Mouse (Mus musculus): Measurements from ENCODE around the gene Tlr12. TPM values are rescaled to one million over a fixed set of nuclear protein-coding genes. Genes with fewer than 3 reads are reported as not detected.

The Tlr12 gene
- polyA plus RNA-seq, 1 experiment from 2014 or later = 2.6 TPM

GRCm38 (mm10) chr4:128646762-128647161 is 28.3 kb upstream of the Tlr12 start:
- no peak for ATAC-seq (replicated peaks; ENCODE audit: low FRiP score)
- Histone ChIP-seq H3K4me2 (0 out of 2 replicates have a peak overlapping the region, but pooled peaks have one; percentile 15), H3K27me3 (no peaks in the 10 kb centered on the region), H3K9ac (no peak overlapping the region), H3K4me3 (replicated peaks) (no peak overlapping the region), H3K4me1 (peaks cover 61% of the 10 kb centered on the region), H3K27ac (peak overlapping the region; percentile 54; the same call in 1 of the 2 replicates), H3K36me3 (no peaks in the 10 kb centered on the region), H3K9me3 (replicated peaks) (no peaks in the 10 kb centered on the region)
- 7% methylated on average over 7 of the region's 7 CpGs for WGBS

- 55% methylated on average over 6 of the region's 6 CpGs for WGBS
- Histone ChIP-seq H3K4me1 (peaks cover 63% of the 10 kb centered on the region), H3K27me3 (no peaks in the 10 kb centered on the region), H3K9ac (no peak overlapping the region), H3K27ac (peak overlapping the region; percentile 14), H3K36me3 (no peaks in the 10 kb centered on the region), H3K9me3 (replicated peaks) (no peaks in the 10 kb centered on the region), H3K4me3 (replicated peaks) (no peak overlapping the region), H3K4me2 (no peak overlapping the region)
- no peak for ATAC-seq (replicated peaks; ENCODE audit: low FRiP score)
These were observed 27.5 kb upstream of the Tlr12 start for GRCm38 (mm10) chr4:128645896-128646295.

GRCm38 (mm10) chr4:128641766-128642717 is 23.6 kb upstream of the Tlr12 start:
- Histone ChIP-seq H3K4me2 (no peak overlapping the region), H3K36me3 (no peaks in the 10 kb centered on the region), H3K4me3 (replicated peaks) (no peak overlapping the region), H3K27me3 (no peaks in the 10 kb centered on the region), H3K9ac (no peak overlapping the region), H3K4me1 (peaks cover 58% of the 10 kb centered on the region), H3K9me3 (replicated peaks) (no peaks in the 10 kb centered on the region), H3K27ac (peak overlapping the region; percentile 65)
- 13% methylated on average over 23 of the region's 23 CpGs for WGBS
- peak; percentile 30; the same call in 1 of the 2 replicates for ATAC-seq (replicated peaks; ENCODE audit: low FRiP score)

GRCm38 (mm10) chr4:128638265-128638923 is 20.0 kb upstream of the Tlr12 start:
- WGBS = 81% methylated on average over 18 of the region's 18 CpGs
- Histone ChIP-seq H3K4me2 (no peak overlapping the region), H3K27me3 (no peaks in the 10 kb centered on the region), H3K27ac (peak overlapping the region; percentile 89), H3K4me1 (peaks cover 64% of the 10 kb centered on the region), H3K4me3 (replicated peaks) (no peak overlapping the region), H3K9me3 (replicated peaks) (no peaks in the 10 kb centered on the region), H3K36me3 (no peaks in the 10 kb centered on the region), H3K9ac (no peak overlapping the region)
- no peak for ATAC-seq (replicated peaks; ENCODE audit: low FRiP score)

GRCm38 (mm10) chr4:128637250-128637649 is 18.8 kb upstream of the Tlr12 start:
- WGBS = 13% methylated on average over 11 of the region's 11 CpGs

GRCm38 (mm10) chr4:128635894-128636585 is 17.6 kb upstream of the Tlr12 start:
- Histone ChIP-seq H3K4me1 (peaks cover 49% of the 10 kb centered on the region), H3K36me3 (no peaks in the 10 kb centered on the region), H3K4me2 (no peak overlapping the region), H3K9me3 (replicated peaks) (no peaks in the 10 kb centered on the region), H3K9ac (no peak overlapping the region), H3K27ac (peak overlapping the region; percentile 89), H3K27me3 (no peaks in the 10 kb centered on the region), H3K4me3 (replicated peaks) (no peak overlapping the region)
- 32% methylated on average over 10 of the region's 10 CpGs for WGBS
- peak; percentile 56 for ATAC-seq (replicated peaks; ENCODE audit: low FRiP score)

More at GRCm38 (mm10) chr4:128637250-128637649, 18.8 kb upstream of the Tlr12 start:
- H3K27ac ChIP-seq = peak overlapping the region; percentile 89
- H3K36me3 ChIP-seq = no peaks in the 10 kb centered on the region
- no peaks in the 10 kb centered on the region for H3K27me3 ChIP-seq
- 0 out of 2 replicates have a peak overlapping the region, but pooled peaks have one; percentile 14 for H3K4me2 ChIP-seq
- peaks cover 56% of the 10 kb centered on the region for H3K4me1 ChIP-seq
- ATAC-seq (replicated peaks; ENCODE audit: low FRiP score) = peak; percentile 44; the same call in 1 of the 2 replicates
- no peak overlapping the region for H3K4me3 ChIP-seq (replicated peaks)
- H3K9ac ChIP-seq = no peak overlapping the region
- no peaks in the 10 kb centered on the region for H3K9me3 ChIP-seq (replicated peaks)

- Histone ChIP-seq H3K4me2 (no peak overlapping the region), H3K36me3 (no peaks in the 10 kb centered on the region), H3K4me3 (replicated peaks) (no peak overlapping the region), H3K27me3 (no peaks in the 10 kb centered on the region), H3K9ac (no peak overlapping the region), H3K27ac (peak overlapping the region; percentile 89), H3K9me3 (replicated peaks) (no peaks in the 10 kb centered on the region), H3K4me1 (peaks cover 46% of the 10 kb centered on the region)
- 47% methylated on average over 7 of the region's 7 CpGs for WGBS
- no peak for ATAC-seq (replicated peaks; ENCODE audit: low FRiP score)
These were observed 17.0 kb upstream of the Tlr12 start for GRCm38 (mm10) chr4:128635451-128635850.

- Histone ChIP-seq H3K4me2 (no peak overlapping the region), H3K36me3 (no peaks in the 10 kb centered on the region), H3K9me3 (replicated peaks) (no peaks in the 10 kb centered on the region), H3K4me3 (replicated peaks) (no peak overlapping the region), H3K4me1 (peaks cover 32% of the 10 kb centered on the region), H3K27me3 (no peaks in the 10 kb centered on the region), H3K9ac (no peak overlapping the region), H3K27ac (no peak overlapping the region)
- ATAC-seq (replicated peaks; ENCODE audit: low FRiP score) = no peak
- WGBS = 88% methylated on average over 8 of the region's 8 CpGs
These were observed 2.7 kb upstream of the Tlr12 start for GRCm38 (mm10) chr4:128621109-128621508.

GRCm38 (mm10) chr4:128620572-128620971 is 2.2 kb upstream of the Tlr12 start:
- no peaks in the 10 kb centered on the region for H3K9me3 ChIP-seq (replicated peaks)
- WGBS = 74% methylated on average over 6 of the region's 6 CpGs
- H3K9ac ChIP-seq = no peak overlapping the region
- H3K27ac ChIP-seq = no peak overlapping the region
- H3K36me3 ChIP-seq = no peaks in the 10 kb centered on the region
- H3K4me1 ChIP-seq = peaks cover 37% of the 10 kb centered on the region
- no peaks in the 10 kb centered on the region for H3K27me3 ChIP-seq
- ATAC-seq (replicated peaks; ENCODE audit: low FRiP score) = no peak
- no peak overlapping the region for H3K4me3 ChIP-seq (replicated peaks)
- H3K4me2 ChIP-seq = no peak overlapping the region

GRCm38 (mm10) chr4:128618963-128619362 is 544 bp upstream of the Tlr12 start:
- Histone ChIP-seq H3K4me3 (replicated peaks) (no peak overlapping the region), H3K4me2 (no peak overlapping the region), H3K36me3 (no peaks in the 10 kb centered on the region), H3K9me3 (replicated peaks) (no peaks in the 10 kb centered on the region), H3K27me3 (no peaks in the 10 kb centered on the region), H3K9ac (no peak overlapping the region), H3K27ac (peak overlapping the region; percentile 83), H3K4me1 (peaks cover 37% of the 10 kb centered on the region)
- ATAC-seq (replicated peaks; ENCODE audit: low FRiP score) = no peak
- WGBS = 26% methylated on average over 2 of the region's 2 CpGs

- Histone ChIP-seq H3K9ac (no peak overlapping the region), H3K4me2 (peak overlapping the region; percentile 38), H3K36me3 (no peaks in the 10 kb centered on the region), H3K9me3 (replicated peaks) (no peaks in the 10 kb centered on the region), H3K4me1 (peaks cover 37% of the 10 kb centered on the region), H3K4me3 (replicated peaks) (no peak overlapping the region), H3K27me3 (no peaks in the 10 kb centered on the region), H3K27ac (peak overlapping the region; percentile 83)
- ATAC-seq (replicated peaks; ENCODE audit: low FRiP score) = peak; percentile 58
- 49% methylated on average over 17 of the region's 17 CpGs for WGBS
These were observed 877 bp downstream of the Tlr12 start for GRCm38 (mm10) chr4:128617363-128618120.
